Mouse (Mus musculus) testis, adult 2 months (tissue): ENCODE measurements around the gene Pelp1. TPM values are rescaled to one million over a fixed set of nuclear protein-coding genes. Genes with fewer than 3 reads are reported as not detected.

ENCODE experiments used
- H3K27ac ChIP-seq: fragments of 200-500 bp; 2 replicates; pipeline ENCODE4 v1.5.1; 2012; ENCODE audit warnings: low read depth, low read length; ENCODE audit not compliant: control insufficient read depth, insufficient read depth
- H3K27me3 ChIP-seq: fragments of 200-500 bp; 2 replicates; pipeline ENCODE4 v1.6.1; 2012; ENCODE audit warnings: mild to moderate bottlenecking, low read length, moderate library complexity; ENCODE audit not compliant: control insufficient read depth, insufficient read depth
- H3K36me3 ChIP-seq: fragments of 200-500 bp; 2 replicates; pipeline ENCODE4 v1.6.1; 2012; ENCODE audit warnings: mild to moderate bottlenecking, low read length; ENCODE audit not compliant: control insufficient read depth, insufficient read depth
- H3K4me1 ChIP-seq: fragments of 200-500 bp; 2 replicates; pipeline ENCODE4 v1.6.1; 2012; ENCODE audit warnings: low read length; ENCODE audit not compliant: control insufficient read depth, insufficient read depth
- H3K4me3 ChIP-seq: fragments of 200-500 bp; 2 replicates; pipeline ENCODE4 v1.5.1; 2012; ENCODE audit warnings: low read depth, mild to moderate bottlenecking, low read length, moderate library complexity, mixed read lengths; ENCODE audit not compliant: control insufficient read depth
- CTCF ChIP-seq: fragments of 200-500 bp; IDR thresholded peaks from 2 replicates; pipeline ENCODE4 v1.5.1; 2012; ENCODE audit warnings: low read depth, mild to moderate bottlenecking, inconsistent platforms, low read length, moderate library complexity; ENCODE audit not compliant: control insufficient read depth, insufficient read depth, insufficient replicate concordance
- POLR2A ChIP-seq: fragments of 200-500 bp; IDR thresholded peaks from 2 replicates; pipeline ENCODE4 v1.6.1; 2012; ENCODE audit warnings: low read depth, mild to moderate bottlenecking, inconsistent platforms, low read length, moderate library complexity; ENCODE audit not compliant: control insufficient read depth
- polyA plus RNA-seq: library from polyadenylated mRNA; depleted of rRNA; stranded (reverse); fragments of >200 nt; gene quantifications from 2 replicates; pipeline ENCODE4 v1.2.3, GENCODE M21; 2012; rRNA removed

The Pelp1 gene
- polyA plus RNA-seq = 36.7 and 38.4 TPM in 2 replicates

DNA sequence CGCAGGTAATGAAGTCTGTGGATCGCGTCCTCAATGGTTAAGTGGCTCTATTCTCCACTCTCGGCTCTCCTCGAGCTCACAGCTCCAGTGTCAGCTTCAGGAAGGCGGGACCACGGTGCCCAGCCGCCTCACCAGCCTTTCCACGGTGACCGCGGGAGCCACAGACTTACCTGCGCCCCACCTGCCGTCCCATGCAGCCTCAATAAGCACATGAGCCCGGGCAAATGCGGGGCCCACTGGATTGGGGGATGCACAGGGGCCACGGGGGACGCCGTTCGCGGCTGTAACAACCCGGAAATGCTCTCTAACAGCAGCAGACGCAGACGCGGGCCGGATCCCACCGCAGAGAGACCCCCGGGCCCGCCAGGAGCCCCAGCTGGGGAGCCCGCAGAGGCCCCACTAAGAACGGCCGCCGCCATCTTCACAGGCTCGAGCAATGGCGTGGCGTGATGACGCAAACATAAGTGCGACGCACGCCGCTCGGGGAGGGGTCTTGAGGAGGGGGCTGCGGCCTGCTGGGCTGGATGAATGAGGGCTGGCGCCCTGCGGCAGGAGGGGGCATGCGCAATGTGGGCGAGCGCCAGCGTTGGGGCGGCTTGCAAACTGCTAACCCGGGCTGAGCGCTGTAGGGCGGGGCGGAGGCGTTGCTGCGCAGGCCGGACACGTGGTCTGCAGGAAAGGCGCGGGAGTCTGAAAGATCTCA lies at the start of gene Pelp1:
TSS of gene Pelp1 (minus strand) at position 438 of the 703 bp plus-strand sequence.
- H3K4me1 ChIP-seq = peaks cover 6% of the 10 kb centered on the region
- H3K27ac ChIP-seq = peak within 1 kb of the TSS; percentile 67
- peak within 1 kb of the TSS; percentile 89 for H3K4me3 ChIP-seq
- H3K27me3 ChIP-seq = no peaks in the 10 kb centered on the region
- TF ChIP-seq POLR2A (peak; percentile 66), CTCF (no peak)
- H3K36me3 ChIP-seq = no peaks in the 10 kb centered on the region

- peaks cover 9% of the 10 kb centered on the region for H3K4me1 ChIP-seq
- peaks cover 1% of the 10 kb centered on the region for H3K36me3 ChIP-seq
- TF ChIP-seq POLR2A (no peak), CTCF (no peak)
- no peak within 1 kb of the TSS for H3K27ac ChIP-seq
- peak within 1 kb of the TSS; percentile 79 for H3K4me3 ChIP-seq
- no peaks in the 10 kb centered on the region for H3K27me3 ChIP-seq
Observed at GRCm38 (mm10) chr11:70458688-70459600, 49.1 kb upstream of the Pelp1 start, which contains the start of gene Zmynd15. Gene Zmynd15, plus strand, starts transcription at chr11:70459433.

GRCm38 (mm10) chr11:70453261-70454044 lies 43.6 kb upstream of the Pelp1 start:
- Histone ChIP-seq H3K4me3 (no peak overlapping the region), H3K4me1 (peaks cover 5% of the 10 kb centered on the region; the same call in 1 of the 2 replicates), H3K27ac (no peak overlapping the region), H3K27me3 (no peaks in the 10 kb centered on the region), H3K36me3 (peaks cover 1% of the 10 kb centered on the region)
- TF ChIP-seq POLR2A (no peak), CTCF (no peak)

DNA sequence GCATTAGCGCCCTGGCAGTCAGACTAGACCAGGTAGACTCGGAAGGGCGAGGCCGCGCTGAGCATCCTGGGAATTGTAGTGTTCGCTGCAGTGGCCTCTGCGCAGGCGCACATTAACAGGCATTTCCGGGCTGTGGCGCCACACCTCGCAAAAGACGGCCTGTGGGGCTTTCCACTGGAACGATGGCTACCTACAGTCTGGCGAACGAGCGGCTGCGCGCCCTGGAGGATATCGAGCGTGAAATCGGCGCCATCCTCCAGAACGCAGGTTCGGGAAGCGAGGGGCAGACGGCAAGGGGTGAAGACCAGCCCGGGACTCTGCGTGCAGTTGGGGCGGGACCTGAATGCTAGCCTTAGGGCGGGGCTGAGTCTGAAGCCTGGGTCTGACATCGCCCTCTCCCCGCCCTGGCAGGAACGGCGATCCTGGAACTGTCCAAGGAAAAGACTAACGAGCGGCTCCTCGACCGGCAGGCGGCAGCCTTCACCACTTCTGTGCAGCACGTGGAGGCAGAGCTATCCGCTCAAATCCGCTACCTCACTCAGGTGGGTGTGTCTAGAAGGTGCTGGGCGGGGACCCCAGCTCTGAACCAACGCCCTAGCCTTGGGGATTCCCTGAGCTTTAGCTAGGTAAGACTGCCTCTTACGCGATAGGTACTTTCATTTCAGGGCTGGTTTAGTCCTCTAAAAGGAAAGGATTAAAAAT lies 42.1 kb upstream of the Pelp1 start, which contains the start of gene Med11:
TSS of gene Med11 (plus strand) at position 123 of the 702 bp plus-strand sequence.
- TF ChIP-seq CTCF (peak; percentile 73; the same call in 1 of the 2 replicates), POLR2A (peak; percentile 86)
- H3K27me3 ChIP-seq = no peaks in the 10 kb centered on the region
- peak within 1 kb of the TSS; percentile 97 for H3K4me3 ChIP-seq
- peak within 1 kb of the TSS; percentile 98 for H3K27ac ChIP-seq
- H3K4me1 ChIP-seq = peaks cover 5% of the 10 kb centered on the region; the same call in 1 of the 2 replicates
- H3K36me3 ChIP-seq = peaks cover 1% of the 10 kb centered on the region

GRCm38 (mm10) chr11:70450926-70451325 lies 41.1 kb upstream of the Pelp1 start:
- Histone ChIP-seq H3K27me3 (no peaks in the 10 kb centered on the region), H3K4me1 (peaks cover 5% of the 10 kb centered on the region; the same call in 1 of the 2 replicates), H3K27ac (no peak overlapping the region), H3K4me3 (no peak overlapping the region), H3K36me3 (peaks cover 1% of the 10 kb centered on the region)
- TF ChIP-seq POLR2A = no peak
- TF ChIP-seq CTCF = no peak

- Histone ChIP-seq H3K4me1 (peaks cover 5% of the 10 kb centered on the region; the same call in 1 of the 2 replicates), H3K36me3 (no peaks in the 10 kb centered on the region), H3K27me3 (no peaks in the 10 kb centered on the region), H3K27ac (no peak overlapping the region), H3K4me3 (no peak overlapping the region)
- TF ChIP-seq POLR2A (no peak), CTCF (no peak)
Observed at GRCm38 (mm10) chr11:70447373-70447772, 37.5 kb upstream of the Pelp1 start.
